ENCODE assay signal across 11 mouse cellular contexts in genomic region chr4:128635894-128636585, GRCm38 (mm10). TPM values are rescaled to one million over a fixed set of nuclear protein-coding genes. Genes with fewer than 3 reads are reported as not detected.
A peak's percentile ranks its signal among the peaks of the same experiment; 100 is the strongest.
DNase-seq lines count a peak whose midpoint lies in the region; ATAC-seq and TF ChIP-seq lines count a peak whose summit lies in the region.
"Had no signal": no experiment of that assay in that cellular context is flagged by ENCODE, and none has a peak within 500 bp of the region (broad histone marks: within the 10 kb centered on the region; RNA-seq: fewer than 3 reads in every experiment).

No protein-coding gene starts in this region.

- H3K27me3 ChIP-seq in stomach, embryonic 14.5 days (ENCODE audit: control insufficient read depth, insufficient read depth, low read length) = no peaks in the 10 kb centered on the region
- no peaks in the 10 kb centered on the region for H3K27me3 ChIP-seq in stomach, postnatal 0 days (ENCODE audit: control insufficient read depth, insufficient read depth, low read length)
- H3K27me3 ChIP-seq in intestine, embryonic 15.5 days (replicated peaks) = no peaks in the 10 kb centered on the region
- H3K27me3 ChIP-seq: forebrain, embryonic 13.5 days; hindbrain, embryonic 13.5 days had no signal

- no peak for ATAC-seq in stomach, embryonic 14.5 days (ENCODE audit: insufficient number of reproducible peaks, insufficient read depth, low FRiP score, low read depth)
- no peak for ATAC-seq in stomach, postnatal 0 days (ENCODE audit: low FRiP score, low TSS enrichment)
- ATAC-seq in intestine, embryonic 15.5 days = peak; percentile 46
- ATAC-seq: forebrain, embryonic 13.5 days had no signal

- H3K9ac ChIP-seq in stomach, embryonic 14.5 days (replicated peaks; ENCODE audit: low read depth, low read length) = no peak overlapping the region
- H3K9ac ChIP-seq in stomach, postnatal 0 days (ENCODE audit: low read length) = no peak overlapping the region
- no peak overlapping the region for H3K9ac ChIP-seq in intestine, embryonic 15.5 days
- H3K9ac ChIP-seq: forebrain, embryonic 13.5 days; hindbrain, embryonic 13.5 days had no signal

- 33% methylated on average over 10 of the region's 10 CpGs for WGBS in stomach, embryonic 14.5 days
- WGBS in stomach, postnatal 0 days = 48% methylated on average over 10 of the region's 10 CpGs
- 39% methylated on average over 10 of the region's 10 CpGs for WGBS in intestine, embryonic 15.5 days

- no peak for TF ChIP-seq CTCF in stomach, postnatal 0 days (IDR thresholded peaks at IDR 0.05; ENCODE audit: low read depth)

- H3K4me3 ChIP-seq in stomach, embryonic 14.5 days (ENCODE audit: low read depth, low read length) = no peak overlapping the region
- no peak overlapping the region for H3K4me3 ChIP-seq in stomach, postnatal 0 days (ENCODE audit: low read depth, low read length)
- no peak overlapping the region for H3K4me3 ChIP-seq in intestine, embryonic 15.5 days (replicated peaks)
- H3K4me3 ChIP-seq: forebrain, embryonic 13.5 days; hindbrain, embryonic 13.5 days; megakaryocyte, embryonic 14.5 days had no signal

- no peak for DNase-seq in stomach, postnatal 0 days (ENCODE audit: low spot score)
- DNase-seq in kidney, postnatal 36 days = peak; percentile 78 to 83
- DNase-seq in gastrocnemius, postnatal 14 days = no peak
- DNase-seq in cerebellum, adult 11 months = no peak
- DNase-seq in ovary, adult 18-20 months (ENCODE audit: low spot score) = no peak

- H3K9me3 ChIP-seq in stomach, embryonic 14.5 days (ENCODE audit: control insufficient read depth, low read depth, low read length) = no peaks in the 10 kb centered on the region
- no peaks in the 10 kb centered on the region for H3K9me3 ChIP-seq in stomach, postnatal 0 days (ENCODE audit: control insufficient read depth, low read length)
- H3K9me3 ChIP-seq in intestine, embryonic 15.5 days = no peaks in the 10 kb centered on the region
- H3K9me3 ChIP-seq: forebrain, embryonic 13.5 days; G1E; hindbrain, embryonic 13.5 days had no signal

- H3K4me2 ChIP-seq in stomach, embryonic 14.5 days (replicated peaks; ENCODE audit: low read depth, low read length) = no peak overlapping the region
- H3K4me2 ChIP-seq in stomach, postnatal 0 days (replicated peaks; ENCODE audit: low read depth) = no peak overlapping the region
- H3K4me2 ChIP-seq in intestine, embryonic 15.5 days (replicated peaks) = no peak overlapping the region
- H3K4me2 ChIP-seq: forebrain, embryonic 13.5 days; hindbrain, embryonic 13.5 days had no signal

- H3K4me1 ChIP-seq in stomach, embryonic 14.5 days (ENCODE audit: control insufficient read depth, insufficient read depth, low read length) = peaks cover 32% of the 10 kb centered on the region
- H3K4me1 ChIP-seq in stomach, postnatal 0 days (replicated peaks; ENCODE audit: control insufficient read depth, insufficient read depth) = 0 out of 2 replicates have a peak, but pooled peaks cover 2% of the 10 kb centered on the region
- peaks cover 27% of the 10 kb centered on the region for H3K4me1 ChIP-seq in intestine, embryonic 15.5 days (replicated peaks)

- TF ChIP-seq EP300 in stomach, postnatal 0 days (optimal IDR thresholded peaks at IDR 0.05) = no peak

- H3K27ac ChIP-seq in stomach, embryonic 14.5 days (ENCODE audit: low read length) = peak overlapping the region; percentile 82
- H3K27ac ChIP-seq in stomach, postnatal 0 days (replicated peaks) = no peak overlapping the region
- peak overlapping the region; percentile 39 for H3K27ac ChIP-seq in intestine, embryonic 15.5 days
- H3K27ac ChIP-seq: forebrain, embryonic 13.5 days had no signal

- intact Hi-C loops in gastrocnemius, postnatal 14 days (cut with DNase I; ENCODE audit: low total_unique reads) = no loop called here

- no peaks in the 10 kb centered on the region for H3K36me3 ChIP-seq in stomach, embryonic 14.5 days (ENCODE audit: control insufficient read depth, insufficient read depth, low read length)
- no peaks in the 10 kb centered on the region for H3K36me3 ChIP-seq in stomach, postnatal 0 days (ENCODE audit: control insufficient read depth, insufficient read depth, low read length)
- no peaks in the 10 kb centered on the region for H3K36me3 ChIP-seq in intestine, embryonic 15.5 days
- H3K36me3 ChIP-seq: G1E; hindbrain, embryonic 13.5 days had no signal

RNA-seq across cellular contexts. Expression of gene Tlr12, which starts 17.6 kb away (rescaled TPM):
- polyA plus RNA-seq in stomach, embryonic 14.5 days (2014; fragmentation: Nextera tagmentation; extraction: Ambion mirVana) = 0.35 and 0.39 TPM in 2 replicates
- 0.56 and 0.57 TPM in 2 replicates for polyA plus RNA-seq in stomach, postnatal 0 days (2015; fragmentation: Nextera tagmentation; extraction: Ambion mirVana)
- 2.2 and 2.4 TPM in 2 replicates for polyA plus RNA-seq in intestine, embryonic 15.5 days (2015; fragmentation: Nextera tagmentation; extraction: Ambion mirVana)
- total RNA-seq in gastrocnemius, postnatal 14 days (2021) = not detected
- total RNA-seq: G1E had no signal
- polyA plus RNA-seq: G1E had no signal

RNA-seq across cellular contexts. Expression of gene Phc2, which starts 18.5 kb away (rescaled TPM):
- polyA plus RNA-seq in stomach, embryonic 14.5 days (2014; fragmentation: Nextera tagmentation; extraction: Ambion mirVana) = 20.3 and 22.9 TPM in 2 replicates
- polyA plus RNA-seq in stomach, postnatal 0 days (2015; fragmentation: Nextera tagmentation; extraction: Ambion mirVana) = 27.1 and 31.1 TPM in 2 replicates
- 39.2 and 42.3 TPM in 2 replicates for polyA plus RNA-seq in intestine, embryonic 15.5 days (2015; fragmentation: Nextera tagmentation; extraction: Ambion mirVana)
- 10 to 100 TPM; 27.1 to 27.9 TPM for total RNA-seq in gastrocnemius, postnatal 14 days (2021)

RNA-seq across cellular contexts. Expression of gene Zscan20, which starts 26.1 kb away (rescaled TPM):
- 3.1 and 3.9 TPM in 2 replicates for polyA plus RNA-seq in stomach, embryonic 14.5 days (2014; fragmentation: Nextera tagmentation; extraction: Ambion mirVana)
- 0.98 and 1.2 TPM in 2 replicates for polyA plus RNA-seq in stomach, postnatal 0 days (2015; fragmentation: Nextera tagmentation; extraction: Ambion mirVana)
- polyA plus RNA-seq in intestine, embryonic 15.5 days (2015; fragmentation: Nextera tagmentation; extraction: Ambion mirVana) = 2.5 and 3.5 TPM in 2 replicates
- 1 to 10 TPM; 1.7 to 3.2 TPM for total RNA-seq in gastrocnemius, postnatal 14 days (2021)

Comparison
In these comparisons a context has a peak if more than half of its experiments do, and no peak if none do; other contexts are left out.
1. DNase-seq: peak in kidney, postnatal 36 days (2 of 2); none in stomach, postnatal 0 days (single experiment), gastrocnemius, postnatal 14 days (single experiment), cerebellum, adult 11 months (single experiment) and ovary, adult 18-20 months (single experiment).